ENCODE assay signal across 8 mouse cellular contexts in genomic region chr6:29985058-29985498, GRCm38 (mm10).
DNase-seq lines count a peak whose midpoint lies in the region; ATAC-seq and TF ChIP-seq lines count a peak whose summit lies in the region.

No protein-coding gene starts in this region.

- H3K4me2 ChIP-seq in forebrain, embryonic 15.5 days (replicated peaks): peak overlapping the region; percentile 96
- H3K4me2 ChIP-seq in lung, embryonic 14.5 days: peak overlapping the region; percentile 89

- no peaks in the 10 kb centered on the region for H3K9me3 ChIP-seq in G1E (replicated peaks)
- H3K9me3 ChIP-seq in forebrain, embryonic 15.5 days: no peaks in the 10 kb centered on the region
- H3K9me3 ChIP-seq in lung, embryonic 14.5 days (ENCODE audit: low read depth, low read length): no peaks in the 10 kb centered on the region

- peak; percentile 27 for DNase-seq in G1E (ENCODE audit: low spot score)
- peak; percentile 9 for DNase-seq in cerebellum, adult 11-12 months
- DNase-seq in heart, postnatal 14 days: peak; percentile 86 to 87
- DNase-seq in large intestine, adult 2 months (ENCODE audit: low read depth, low spot score): peak; percentile 70
- DNase-seq in lung, embryonic 14.5 days: peak; percentile 89
- peak; percentile 89 for DNase-seq in thymus, postnatal 0 days (ENCODE audit: low spot score)

- no peak overlapping the region for H3K27ac ChIP-seq in forebrain, embryonic 15.5 days (replicated peaks)
- peak overlapping the region; percentile 38; the same call in 1 of the 2 replicates for H3K27ac ChIP-seq in lung, embryonic 14.5 days (ENCODE audit: low read depth)

- TF ChIP-seq CTCF in G1E (IDR thresholded peaks at IDR 0.05; ENCODE audit: low read depth, low read length): no peak
- TF ChIP-seq CTCF in lung, embryonic 14.5 days (IDR thresholded peaks at IDR 0.05; ENCODE audit: low read depth): no peak

- H3K9ac ChIP-seq in forebrain, embryonic 15.5 days (replicated peaks): peak overlapping the region; percentile 50
- peak overlapping the region; percentile 58 for H3K9ac ChIP-seq in lung, embryonic 14.5 days

- H3K27me3 ChIP-seq in G1E (ENCODE audit: insufficient read depth, low read length): peaks cover 17% of the 10 kb centered on the region
- H3K27me3 ChIP-seq in forebrain, embryonic 15.5 days: peaks cover 6% of the 10 kb centered on the region; the same call in 1 of the 2 replicates
- H3K27me3 ChIP-seq in lung, embryonic 14.5 days (ENCODE audit: insufficient read depth, low read length): no peaks in the 10 kb centered on the region

- H3K36me3 ChIP-seq in G1E (replicated peaks): no peaks in the 10 kb centered on the region
- H3K36me3 ChIP-seq in forebrain, embryonic 15.5 days: no peaks in the 10 kb centered on the region
- no peaks in the 10 kb centered on the region for H3K36me3 ChIP-seq in lung, embryonic 14.5 days (ENCODE audit: insufficient read depth)

- ATAC-seq in G1E (ENCODE audit: extremely low read depth, insufficient number of reproducible peaks, low FRiP score, poor library complexity, severe bottlenecking): peak; percentile 70
- ATAC-seq in forebrain, embryonic 15.5 days (replicated peaks): peak; percentile 84
- peak; percentile 92 for ATAC-seq in lung, embryonic 14.5 days (ENCODE audit: insufficient read depth)
- ATAC-seq in neutrophil, adult 5-6 weeks (ENCODE audit: extremely low read depth, insufficient number of reproducible peaks, low FRiP score, poor library complexity, severe bottlenecking): peak; percentile 95

- intact Hi-C loops in heart, postnatal 14 days (cut with DNase I): loop anchor here (5.0 kb wide), 1 partner anchor 62 kb away; the partner anchor contains the start of gene Nrf1

- H3K4me1 ChIP-seq in G1E (ENCODE audit: insufficient read depth, low read depth, low read length): peaks cover 13% of the 10 kb centered on the region
- H3K4me1 ChIP-seq in forebrain, embryonic 15.5 days: peaks cover 10% of the 10 kb centered on the region
- no peaks in the 10 kb centered on the region for H3K4me1 ChIP-seq in lung, embryonic 14.5 days (ENCODE audit: insufficient read depth)

- under 1% methylated on average over 37 of the region's 37 CpGs for WGBS in forebrain, embryonic 15.5 days
- WGBS in large intestine, adult 2 months: under 1% methylated on average over 37 of the region's 37 CpGs
- under 1% methylated on average over 37 of the region's 37 CpGs for WGBS in lung, embryonic 14.5 days

- H3K4me3 ChIP-seq in G1E (ENCODE audit: low read depth, low read length): peak overlapping the region; percentile 68
- H3K4me3 ChIP-seq in forebrain, embryonic 15.5 days: peak overlapping the region; percentile 55
- peak overlapping the region; percentile 57 for H3K4me3 ChIP-seq in lung, embryonic 14.5 days (ENCODE audit: low read depth, low read length)

Comparison
In these comparisons a context has a peak if more than half of its experiments do, and no peak if none do; other contexts are left out.
1. DNase-seq: peak in every context shown above with its lines; median percentile 89 in lung, embryonic 14.5 days; 89 in thymus, postnatal 0 days; 86 in heart, postnatal 14 days; 70 in large intestine, adult 2 months; 27 in G1E; 9 in cerebellum, adult 11-12 months.